In the genomic region with DNA sequence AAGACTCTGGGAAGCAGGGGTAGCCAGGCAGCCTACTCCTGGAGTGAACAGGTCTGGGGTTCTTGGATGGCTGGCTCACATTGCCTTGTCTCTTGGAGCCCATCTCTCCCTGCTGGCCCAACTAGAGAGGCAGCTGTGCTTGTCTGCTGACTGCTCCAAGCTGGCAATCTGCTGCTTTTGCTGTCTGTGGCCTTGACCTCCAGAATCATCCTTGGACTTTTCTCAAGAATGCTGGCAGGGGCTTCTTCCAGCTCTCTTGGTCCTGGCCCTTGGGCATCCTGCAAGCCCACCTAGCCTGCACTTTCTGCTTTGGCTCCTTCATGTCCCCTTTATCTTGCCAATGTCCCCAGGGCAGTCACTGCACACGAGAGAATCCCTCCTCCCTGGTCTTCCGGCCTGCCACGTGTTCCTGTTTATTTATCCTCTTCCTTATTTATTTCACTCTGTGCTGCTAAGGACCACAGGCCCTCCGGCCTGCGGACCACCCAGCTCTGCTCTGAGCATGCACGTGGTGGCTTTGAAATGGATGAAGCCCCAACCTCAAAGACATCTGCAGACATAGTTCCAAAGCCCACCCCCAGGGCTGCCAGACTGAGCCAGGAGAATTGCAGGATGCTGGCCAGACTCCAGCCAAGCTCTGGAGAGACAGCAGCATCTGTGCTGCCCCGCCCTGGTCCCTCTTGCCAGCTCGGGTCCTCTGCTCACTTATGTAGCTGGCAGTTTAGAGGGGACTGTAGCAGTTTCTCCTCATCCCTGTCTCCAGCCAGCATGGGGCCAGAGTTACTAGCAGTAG, we compare ENCODE assay signal across 9 mouse cellular contexts. TPM values are rescaled to one million over a fixed set of nuclear protein-coding genes. Genes with fewer than 3 reads are reported as not detected.
DNase-seq lines count a peak whose midpoint lies in the region; ATAC-seq and TF ChIP-seq lines count a peak whose summit lies in the region.
"Had no signal": no experiment of that assay in that cellular context is flagged by ENCODE, and none has a peak within 500 bp of the region (broad histone marks: within the 10 kb centered on the region; RNA-seq: fewer than 3 reads in every experiment).

No protein-coding gene starts in this region.

- WGBS in limb, embryonic 14.5 days: 14% methylated on average over 8 of the region's 8 CpGs

- peaks cover 13% of the 10 kb centered on the region; the same call in 1 of the 2 replicates for H3K4me1 ChIP-seq in limb, embryonic 14.5 days (ENCODE audit: control insufficient read depth, insufficient read depth, low read length)
- H3K4me1 ChIP-seq in testis, adult 2 months (ENCODE audit: control insufficient read depth, insufficient read depth, low read length): peaks cover 2% of the 10 kb centered on the region

- intact Hi-C loops in heart, postnatal 14 days (cut with DNase I): no loop called here

- peak; percentile 85 to 91 for DNase-seq in cerebellum, postnatal 10 days
- DNase-seq in cerebellum, adult 11-12 months: no peak
- DNase-seq in right cerebral cortex, postnatal 14 days: peak; percentile 62
- DNase-seq in right cerebral cortex, postnatal 36 days (ENCODE audit: low spot score in 2 of 2): no peak
- peak; percentile 65 to 70 for DNase-seq in heart, postnatal 14 days
- peak; percentile 78 for DNase-seq in limb, embryonic 14.5 days (ENCODE audit: low spot score)
- no peak for DNase-seq in cerebellum, adult 8-10 months

- no peak for TF ChIP-seq POLR2A in limb, embryonic 14.5 days (IDR thresholded peaks at IDR 0.05; ENCODE audit: borderline replicate concordance, extremely low read depth, insufficient read depth, insufficient read length)
- TF ChIP-seq POLR2A in testis, adult 2 months (IDR thresholded peaks at IDR 0.05; ENCODE audit: control insufficient read depth, low read depth, low read length): no peak

- 0 out of 2 replicates have a peak overlapping the region, but pooled peaks have one; percentile 22 for H3K27ac ChIP-seq in limb, embryonic 14.5 days (replicated peaks; ENCODE audit: low read depth, low read length)
- H3K27ac ChIP-seq in testis, adult 2 months (ENCODE audit: control insufficient read depth, insufficient read depth, low read depth, low read length): peak overlapping the region; percentile 52; the same call in 1 of the 2 replicates
- H3K27ac ChIP-seq: macrophage had no signal

- no peaks in the 10 kb centered on the region for H3K27me3 ChIP-seq in limb, embryonic 14.5 days (ENCODE audit: control insufficient read depth, insufficient read depth, low read length)
- H3K27me3 ChIP-seq in testis, adult 2 months (ENCODE audit: control insufficient read depth, insufficient read depth, low read length): no peaks in the 10 kb centered on the region

- H3K4me2 ChIP-seq in limb, embryonic 14.5 days (replicated peaks; ENCODE audit: low read depth, low read length, severe bottlenecking): no peak overlapping the region

- H3K9me3 ChIP-seq in limb, embryonic 14.5 days (ENCODE audit: control insufficient read depth, low read length): no peaks in the 10 kb centered on the region

- H3K9ac ChIP-seq in limb, embryonic 14.5 days (ENCODE audit: low read depth, low read length, severe bottlenecking): no peak overlapping the region

- ATAC-seq in limb, embryonic 14.5 days (ENCODE audit: low FRiP score, low read depth): peak; percentile 70; the same call in 1 of the 2 replicates

- H3K36me3 ChIP-seq in limb, embryonic 14.5 days (ENCODE audit: control insufficient read depth, insufficient read depth, low read length): no peaks in the 10 kb centered on the region
- H3K36me3 ChIP-seq in testis, adult 2 months (ENCODE audit: control insufficient read depth, insufficient read depth, low read length): no peaks in the 10 kb centered on the region

- H3K4me3 ChIP-seq in limb, embryonic 14.5 days (replicated peaks; ENCODE audit: low read length): no peak overlapping the region
- no peak overlapping the region for H3K4me3 ChIP-seq in testis, adult 2 months (ENCODE audit: control insufficient read depth, low read depth, low read length)

- TF ChIP-seq CTCF in testis, adult 2 months (IDR thresholded peaks at IDR 0.05; ENCODE audit: control insufficient read depth, insufficient read depth, insufficient replicate concordance, low read depth, low read length): no peak

RNA-seq across cellular contexts. Expression of a gene that starts 44.1 kb away (rescaled TPM):
- 1 to 10 TPM; 7.5 to 9.8 TPM for total RNA-seq in heart, postnatal 14 days (2021)
- polyA plus RNA-seq in limb, embryonic 14.5 days (2012; rRNA removed): 7.9 and 8.9 TPM in 2 replicates
- 7.3 and 7.8 TPM in 2 replicates for polyA plus RNA-seq in limb, embryonic 14.5 days (2014; fragmentation: Nextera tagmentation; extraction: Ambion mirVana)
- 4.6 and 5.4 TPM in 2 replicates for polyA plus RNA-seq in testis, adult 2 months (2012; rRNA removed)

RNA-seq across cellular contexts. Expression of a gene that starts 45.7 kb away (rescaled TPM):
- 10 to 100 TPM; 70.1 to 70.2 TPM for total RNA-seq in heart, postnatal 14 days (2021)
- 51.2 and 73.6 TPM in 2 replicates for polyA plus RNA-seq in limb, embryonic 14.5 days (2012; rRNA removed)
- 77.7 and 81.9 TPM in 2 replicates for polyA plus RNA-seq in limb, embryonic 14.5 days (2014; fragmentation: Nextera tagmentation; extraction: Ambion mirVana)
- 27.2 and 30.7 TPM in 2 replicates for polyA plus RNA-seq in testis, adult 2 months (2012; rRNA removed)

Comparison
In these comparisons a context has a peak if more than half of its experiments do, and no peak if none do; other contexts are left out.
1. DNase-seq: peak in cerebellum, postnatal 10 days (2 of 2), right cerebral cortex, postnatal 14 days (single experiment), heart, postnatal 14 days (2 of 2) and limb, embryonic 14.5 days (single experiment); none in cerebellum, adult 11-12 months (single experiment), right cerebral cortex, postnatal 36 days (0 of 2) and cerebellum, adult 8-10 months (single experiment).